Mouse (Mus musculus) lung, embryonic 14.5 days (tissue): ENCODE data around the gene Tbx4. TPM values are rescaled to one million over a fixed set of nuclear protein-coding genes. Genes with fewer than 3 reads are reported as not detected.

Source experiments
- ATAC-seq: fragments of 200-750 bp; cut with Nextera tagmentation; 2 replicates; pipeline ENCODE4 v1.8.0; 2017; ENCODE audit warnings: mild to moderate bottlenecking, moderate TSS enrichment, moderate library complexity; ENCODE audit not compliant: insufficient read depth
- DNase-seq: peaks from one replicate; pipeline ENCODE4 v3.0.0-alpha.2; 2015
- H3K27ac ChIP-seq: fragments of 300-500 bp; sonication (generic); 2 replicates; pipeline ENCODE4 v1.5.1; 2014; ENCODE audit warnings: low read depth, mild to moderate bottlenecking, moderate library complexity
- H3K27me3 ChIP-seq: fragments of 300-500 bp; sonication (generic); 2 replicates; pipeline ENCODE4 v1.6.1; 2014; ENCODE audit warnings: low read length, control low read depth; ENCODE audit not compliant: insufficient read depth
- H3K36me3 ChIP-seq: fragments of 300-500 bp; sonication (generic); 2 replicates; pipeline ENCODE4 v1.6.1; 2014; ENCODE audit warnings: control low read depth; ENCODE audit not compliant: insufficient read depth
- H3K4me1 ChIP-seq: fragments of 300-500 bp; sonication (generic); 2 replicates; pipeline ENCODE4 v1.6.1; 2014; ENCODE audit warnings: antibody characterized with exemption, control low read depth; ENCODE audit not compliant: insufficient read depth
- H3K4me2 ChIP-seq: fragments of 300-500 bp; sonication (generic); 2 replicates; pipeline ENCODE4 v1.6.1; 2014; ENCODE audit warnings: mild to moderate bottlenecking
- H3K4me3 ChIP-seq: fragments of 300-500 bp; sonication (generic); 2 replicates; pipeline ENCODE4 v1.5.1; 2014; ENCODE audit warnings: low read depth, low read length
- H3K9ac ChIP-seq: fragments of 300-500 bp; sonication (generic); 2 replicates; pipeline ENCODE4 v1.6.1; 2014
- H3K9me3 ChIP-seq: fragments of 300-500 bp; sonication (generic); 2 replicates; pipeline ENCODE4 v1.6.1; 2016; ENCODE audit warnings: low read depth, low read length, control low read depth
- CTCF ChIP-seq: IDR thresholded peaks from 2 replicates; pipeline ENCODE4 v1.5.1; 2016; ENCODE audit warnings: antibody characterized with exemption, low read depth
- WGBS: fragments of 180-500 bp; shearing (Covaris S2); extraction: QIAGEN DNeasy Blood & Tissue Kit; methylation state at CpG from one replicate; pipeline ENCODE4 v1.1.7; 2014; 5-methylcytosine and 5-hydroxymethylcytosine counted together
- polyA plus RNA-seq: library from polyadenylated mRNA; unstranded; fragments of >200 nt; fragmentation: Nextera tagmentation; extraction: Ambion mirVana; gene quantifications from 2 replicates; pipeline ENCODE4 v1.2.1, GENCODE M21; 2014

The Tbx4 gene
- polyA plus RNA-seq, 1 experiment from 2014 or later = 73.4 TPM

DNA sequence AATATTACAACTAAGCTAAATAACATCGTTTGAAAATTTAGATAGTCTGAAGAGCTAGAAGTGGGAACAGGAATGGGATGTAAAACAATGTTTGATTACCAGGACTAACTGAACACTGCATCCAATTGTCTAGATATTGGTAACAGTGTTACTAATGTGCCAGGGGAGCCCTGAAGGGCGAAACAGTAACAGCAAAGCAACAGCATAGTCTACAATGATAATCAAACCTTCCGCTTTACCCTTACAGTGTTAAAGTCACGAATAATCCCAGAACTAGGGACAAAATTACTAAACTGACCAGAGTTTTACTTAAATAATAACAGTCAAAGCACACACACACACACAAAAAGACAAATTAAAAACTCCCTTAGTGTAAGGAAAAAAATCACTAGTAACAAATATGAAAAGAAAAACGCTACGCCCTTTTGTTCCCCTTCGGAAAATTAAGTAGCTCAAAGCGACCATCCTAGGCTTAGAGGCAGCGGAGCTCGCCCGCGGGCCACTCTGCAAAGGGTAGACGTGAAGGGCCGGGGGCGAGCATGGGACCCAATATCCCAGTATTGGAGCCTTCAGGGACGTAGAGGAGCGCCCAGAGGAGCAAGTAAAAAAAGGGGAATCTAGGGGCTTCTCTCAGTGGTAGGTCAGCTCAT lies 1.7 kb downstream of the Tbx4 start:
- ATAC-seq = no peak
- peak; percentile 53 for DNase-seq

DNA sequence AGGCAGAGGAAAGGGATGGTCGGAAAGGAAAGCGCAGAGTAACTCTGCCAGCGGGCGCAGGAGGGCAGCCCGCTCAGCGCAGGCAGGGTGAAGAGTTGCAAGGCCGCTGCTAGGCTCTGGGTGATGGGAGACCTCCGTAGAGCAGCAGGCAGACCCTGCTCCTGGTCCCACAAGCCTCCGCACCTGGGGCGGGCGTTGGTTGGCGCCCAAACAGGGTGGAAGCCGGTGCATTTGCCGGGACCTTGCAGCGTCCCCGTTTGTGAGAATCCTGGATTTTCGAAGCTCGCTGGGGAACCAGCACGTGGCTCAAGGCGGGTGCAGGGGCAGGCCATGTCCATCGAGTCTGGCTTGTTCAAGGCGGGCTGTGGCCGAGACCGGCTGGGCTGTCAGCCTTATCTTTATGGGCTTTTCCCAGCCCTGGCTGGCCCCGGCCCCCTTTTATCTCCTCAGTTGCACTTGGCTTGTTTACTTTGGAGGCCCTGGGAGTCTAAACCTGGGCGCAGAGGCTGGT lies 2.3 kb downstream of the Tbx4 start:
- DNase-seq (peak; percentile 69), ATAC-seq (no peak)
- Histone ChIP-seq H3K9me3 (no peaks in the 10 kb centered on the region), H3K9ac (peak overlapping the region; percentile 98), H3K27ac (peak overlapping the region; percentile 97), H3K4me1 (peaks cover 4% of the 10 kb centered on the region; the same call in 1 of the 2 replicates), H3K27me3 (peaks cover 58% of the 10 kb centered on the region), H3K4me3 (peak overlapping the region; percentile 67), H3K36me3 (peaks cover 22% of the 10 kb centered on the region), H3K4me2 (peak overlapping the region; percentile 81)
- WGBS = 2% methylated on average over 26 of the region's 26 CpGs
- TF ChIP-seq CTCF = no peak

More for the DNA sequence above, 1.7 kb downstream of the Tbx4 start:
- Histone ChIP-seq H3K9me3 (no peaks in the 10 kb centered on the region), H3K4me2 (peak overlapping the region; percentile 81), H3K36me3 (peaks cover 21% of the 10 kb centered on the region), H3K27ac (peak overlapping the region; percentile 97), H3K9ac (peak overlapping the region; percentile 98), H3K27me3 (peaks cover 58% of the 10 kb centered on the region), H3K4me1 (peaks cover 4% of the 10 kb centered on the region; the same call in 1 of the 2 replicates), H3K4me3 (peak overlapping the region; percentile 67)
- no peak for TF ChIP-seq CTCF
- WGBS = 4% methylated on average over 17 of the region's 17 CpGs

DNA sequence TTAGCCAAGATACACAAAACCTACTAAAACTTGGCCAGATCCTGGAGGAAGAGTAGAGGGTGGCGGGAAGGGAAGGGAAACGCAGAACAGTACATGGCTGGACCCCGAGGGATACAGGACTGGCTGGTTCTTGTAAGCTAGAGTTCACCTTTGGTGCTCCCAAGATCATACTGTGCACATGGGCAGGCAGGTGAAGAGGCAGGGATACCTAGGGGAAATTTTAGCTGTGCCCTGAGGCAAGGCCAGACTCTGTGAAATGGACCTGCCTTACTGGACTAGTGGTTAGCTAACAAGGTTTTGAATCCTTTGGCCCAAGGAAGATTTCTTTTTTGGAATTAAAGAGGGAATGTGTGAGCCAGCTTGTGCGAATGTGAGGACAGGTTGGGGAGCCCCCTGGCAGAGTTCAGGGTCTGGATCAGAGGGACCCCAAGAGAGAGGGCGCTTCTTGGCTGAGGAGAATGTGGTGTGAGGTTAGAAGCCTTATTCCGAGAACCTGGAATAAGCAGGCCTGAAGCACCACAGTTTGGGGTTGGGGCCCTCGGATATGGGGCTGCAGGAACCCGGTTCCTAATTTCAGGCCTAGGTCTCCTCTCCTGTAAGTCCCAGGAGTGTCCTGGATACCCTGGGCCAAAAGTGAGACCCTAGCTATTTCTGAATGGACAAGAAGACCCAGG lies 3.0 kb downstream of the Tbx4 start:
- H3K4me3 ChIP-seq = peak overlapping the region; percentile 67
- H3K27me3 ChIP-seq = peaks cover 58% of the 10 kb centered on the region
- ATAC-seq (no peak), DNase-seq (no peak)
- peak overlapping the region; percentile 97 for H3K27ac ChIP-seq
- peaks cover 22% of the 10 kb centered on the region for H3K36me3 ChIP-seq
- TF ChIP-seq CTCF = no peak
- 20% methylated on average over 8 of the region's 8 CpGs for WGBS
- no peaks in the 10 kb centered on the region for H3K9me3 ChIP-seq
- H3K9ac ChIP-seq = peak overlapping the region; percentile 98
- H3K4me2 ChIP-seq = peak overlapping the region; percentile 81
- peaks cover 4% of the 10 kb centered on the region; the same call in 1 of the 2 replicates for H3K4me1 ChIP-seq

DNA sequence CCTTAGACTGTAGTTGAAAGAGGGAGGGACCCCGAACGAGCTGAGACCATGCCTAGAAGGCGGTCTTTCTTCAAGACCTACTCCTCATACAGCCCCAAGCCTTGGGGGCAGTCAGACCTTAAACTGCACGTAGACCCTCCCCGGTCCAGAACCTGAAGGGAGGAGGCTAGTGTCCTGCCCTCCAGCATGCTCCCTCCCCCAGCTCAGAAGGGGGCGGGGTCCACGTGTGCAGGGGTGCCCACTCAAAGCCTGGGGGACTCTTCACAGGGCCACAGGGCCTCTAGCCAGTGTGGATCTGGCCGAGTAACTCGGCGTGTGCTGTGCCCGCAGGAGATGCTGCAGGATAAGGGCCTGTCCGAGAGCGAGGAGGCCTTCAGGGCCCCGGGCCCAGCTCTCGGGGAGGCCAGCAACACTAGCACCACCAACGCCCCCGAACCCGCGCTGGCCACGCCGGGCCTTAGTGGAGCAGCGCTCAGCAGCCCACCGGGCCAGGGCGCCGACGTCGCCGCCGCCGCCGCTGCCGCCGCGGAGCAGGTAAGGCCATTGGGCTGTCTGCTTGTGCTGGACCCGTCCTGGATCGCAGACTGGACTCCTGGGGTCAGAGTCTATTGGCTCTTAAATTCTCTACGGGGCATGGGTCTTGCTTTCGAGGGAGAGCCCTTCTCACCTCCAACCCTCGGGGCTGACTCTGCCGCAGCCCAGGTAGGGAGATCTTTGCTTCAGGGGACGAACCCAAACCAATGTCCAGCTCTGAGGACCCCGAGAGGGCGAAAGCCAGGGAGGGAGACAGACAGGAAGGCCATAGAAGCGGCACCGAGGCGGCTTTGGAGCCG lies 3.7 kb downstream of the Tbx4 start:
- WGBS = 3% methylated on average over 47 of the region's 47 CpGs

DNA sequence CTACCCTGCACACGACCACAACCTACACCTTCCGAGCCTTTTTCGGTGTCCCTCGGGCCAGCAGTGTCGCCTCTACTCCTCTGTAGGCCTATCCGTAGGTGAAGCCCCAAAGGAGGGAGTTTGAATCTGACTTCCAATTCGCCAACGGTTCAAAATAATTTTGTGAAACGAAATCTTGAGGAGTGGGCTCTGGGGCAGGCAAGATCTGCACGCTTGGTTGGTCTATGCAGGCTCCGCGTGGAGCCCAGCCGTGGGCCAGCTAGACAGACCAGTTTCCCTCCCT lies 4.3 kb downstream of the Tbx4 start:
- H3K4me2 ChIP-seq = peak overlapping the region; percentile 81
- H3K36me3 ChIP-seq = peaks cover 22% of the 10 kb centered on the region
- peaks cover 6% of the 10 kb centered on the region for H3K4me1 ChIP-seq
- H3K27me3 ChIP-seq = peaks cover 63% of the 10 kb centered on the region
- H3K4me3 ChIP-seq = peak overlapping the region; percentile 67
- WGBS = 5% methylated on average over 13 of the region's 13 CpGs
- no peak for TF ChIP-seq CTCF
- ATAC-seq (no peak), DNase-seq (peak; percentile 48)
- peak overlapping the region; percentile 97 for H3K27ac ChIP-seq
- no peaks in the 10 kb centered on the region for H3K9me3 ChIP-seq
- H3K9ac ChIP-seq = peak overlapping the region; percentile 98

More for the DNA sequence above, 3.7 kb downstream of the Tbx4 start:
- H3K9ac ChIP-seq = peak overlapping the region; percentile 98
- peaks cover 22% of the 10 kb centered on the region for H3K36me3 ChIP-seq
- H3K4me1 ChIP-seq = peaks cover 4% of the 10 kb centered on the region; the same call in 1 of the 2 replicates
- peaks cover 62% of the 10 kb centered on the region for H3K27me3 ChIP-seq
- peak overlapping the region; percentile 81 for H3K4me2 ChIP-seq
- peak; percentile 84 for DNase-seq
- ATAC-seq = peak; percentile 30; the same call in 1 of the 2 replicates
- H3K4me3 ChIP-seq = peak overlapping the region; percentile 67
- H3K27ac ChIP-seq = peak overlapping the region; percentile 97
- H3K9me3 ChIP-seq = no peaks in the 10 kb centered on the region
- no peak for TF ChIP-seq CTCF

DNA sequence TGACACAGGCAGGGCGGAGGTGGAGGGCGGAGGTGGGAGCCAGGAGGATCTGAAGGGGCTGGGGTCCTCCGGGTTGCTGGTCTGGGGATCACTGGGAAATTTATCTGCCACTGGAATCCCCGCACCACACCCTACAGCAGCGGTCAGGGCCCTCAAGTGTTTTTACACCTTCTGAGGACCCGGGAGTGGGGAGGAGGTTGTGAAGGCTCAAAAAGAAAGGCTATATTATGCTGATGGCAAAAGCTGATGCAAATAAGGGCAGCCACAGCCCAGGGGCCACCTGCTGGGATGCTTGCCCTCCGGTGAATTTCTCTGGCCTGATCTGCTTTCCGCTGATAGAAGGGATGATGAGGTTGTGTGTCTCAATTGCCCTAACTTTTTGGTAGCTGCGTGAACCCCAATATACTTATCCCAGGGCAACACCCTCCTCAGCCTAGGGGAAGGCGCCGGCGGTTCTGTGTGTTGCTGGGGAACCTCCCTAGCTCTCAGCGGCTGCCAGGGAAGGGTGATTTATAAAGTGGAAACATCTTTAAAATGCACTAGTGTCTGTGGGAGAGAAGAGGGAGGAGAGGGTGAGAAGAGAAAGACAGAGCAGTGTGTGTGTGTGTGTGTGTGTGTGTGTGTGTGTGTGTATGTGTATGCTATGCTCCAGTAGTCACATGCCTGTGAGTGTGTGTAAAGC lies 4.9 kb downstream of the Tbx4 start:
- Histone ChIP-seq H3K4me3 (peak overlapping the region; percentile 67), H3K4me1 (peaks cover 7% of the 10 kb centered on the region; the same call in 1 of the 2 replicates), H3K27me3 (peaks cover 62% of the 10 kb centered on the region), H3K36me3 (peaks cover 22% of the 10 kb centered on the region), H3K9me3 (no peaks in the 10 kb centered on the region), H3K9ac (peak overlapping the region; percentile 98), H3K27ac (peak overlapping the region; percentile 97), H3K4me2 (peak overlapping the region; percentile 81)
- peak; percentile 73 for DNase-seq
- 4% methylated on average over 13 of the region's 13 CpGs for WGBS
- no peak for ATAC-seq
- no peak for TF ChIP-seq CTCF
